Mouse (Mus musculus) spleen, postnatal 14 days (tissue): Measurements from ENCODE around the gene Mtln.

Experiments
- DNase-seq, 2 experiments: peaks; one replicate each; pipeline ENCODE4 v3.0.0; 2021 to 2022; ENCODE audit warnings: low spot score in 2 of 2

Gene Mtln

DNA sequence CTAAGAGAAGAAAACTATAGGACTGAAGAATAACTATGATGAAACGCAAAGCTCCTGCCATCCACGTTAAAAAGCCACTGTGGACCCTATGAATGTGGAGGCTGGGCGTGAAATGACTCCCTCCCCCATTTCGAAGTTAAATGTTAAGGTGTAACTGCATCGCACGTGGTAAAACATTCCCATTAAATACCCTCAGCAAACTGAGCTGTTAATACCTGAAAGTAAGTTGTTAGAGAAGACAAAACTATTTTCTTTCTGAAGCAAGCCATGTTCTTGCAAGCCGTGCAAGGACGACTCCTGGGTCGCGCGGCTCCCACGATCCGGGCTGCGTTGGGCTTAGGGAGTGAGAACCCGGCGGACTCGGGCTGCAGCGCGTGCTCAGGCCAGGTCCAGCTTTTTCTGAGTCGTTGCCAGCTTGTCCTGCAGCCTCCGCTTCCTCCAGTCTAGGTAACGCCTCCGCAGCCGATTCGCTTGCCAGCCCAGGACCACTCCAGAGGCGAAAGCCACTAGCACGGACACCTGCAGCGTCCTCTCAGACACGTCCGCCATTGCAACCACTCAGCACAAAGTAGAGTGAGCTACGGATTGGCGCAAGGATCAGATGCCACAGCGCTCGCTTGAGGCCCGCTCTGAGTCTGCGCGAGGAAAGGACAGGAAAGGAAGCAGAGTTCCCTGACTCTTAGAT, at the start of gene Mtln:
Gene Mtln (minus strand): TSS at position 570 of the 685 bp plus-strand sequence.
- DNase-seq = peak; percentile 59 to 67

GRCm38 (mm10) chr2:127841402-127841801, 49.1 kb upstream of the Mtln start:
- DNase-seq = no peak

- no peak for DNase-seq
Observed at GRCm38 (mm10) chr2:127839425-127839824, 47.1 kb upstream of the Mtln start.

DNA sequence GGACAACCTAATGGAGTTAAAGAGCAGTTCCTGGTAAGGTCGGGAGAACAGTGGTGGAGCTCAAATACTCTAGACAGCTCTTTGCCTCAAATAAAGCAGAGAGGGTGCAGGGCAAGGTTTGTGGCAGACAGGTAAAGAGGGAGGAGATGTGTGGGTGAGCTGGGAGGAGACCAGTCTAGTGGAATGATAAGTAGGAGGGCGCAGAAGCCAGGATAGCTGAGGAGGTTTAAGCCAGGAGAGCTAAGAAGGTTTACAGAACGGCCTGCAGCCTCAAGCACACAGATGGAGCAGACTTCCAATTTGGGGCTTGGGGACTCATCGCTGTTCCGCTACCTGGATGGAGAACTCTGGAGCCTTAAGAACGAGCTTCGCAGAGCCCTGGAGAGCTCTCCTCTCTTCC, 46.3 kb upstream of the Mtln start, which contains the start of gene Acoxl:
Gene Acoxl (plus strand): TSS at position 301 of the 400 bp plus-strand sequence.
- DNase-seq = no peak

GRCm38 (mm10) chr2:127832833-127833190, 40.5 kb upstream of the Mtln start:
- no peak for DNase-seq

DNA sequence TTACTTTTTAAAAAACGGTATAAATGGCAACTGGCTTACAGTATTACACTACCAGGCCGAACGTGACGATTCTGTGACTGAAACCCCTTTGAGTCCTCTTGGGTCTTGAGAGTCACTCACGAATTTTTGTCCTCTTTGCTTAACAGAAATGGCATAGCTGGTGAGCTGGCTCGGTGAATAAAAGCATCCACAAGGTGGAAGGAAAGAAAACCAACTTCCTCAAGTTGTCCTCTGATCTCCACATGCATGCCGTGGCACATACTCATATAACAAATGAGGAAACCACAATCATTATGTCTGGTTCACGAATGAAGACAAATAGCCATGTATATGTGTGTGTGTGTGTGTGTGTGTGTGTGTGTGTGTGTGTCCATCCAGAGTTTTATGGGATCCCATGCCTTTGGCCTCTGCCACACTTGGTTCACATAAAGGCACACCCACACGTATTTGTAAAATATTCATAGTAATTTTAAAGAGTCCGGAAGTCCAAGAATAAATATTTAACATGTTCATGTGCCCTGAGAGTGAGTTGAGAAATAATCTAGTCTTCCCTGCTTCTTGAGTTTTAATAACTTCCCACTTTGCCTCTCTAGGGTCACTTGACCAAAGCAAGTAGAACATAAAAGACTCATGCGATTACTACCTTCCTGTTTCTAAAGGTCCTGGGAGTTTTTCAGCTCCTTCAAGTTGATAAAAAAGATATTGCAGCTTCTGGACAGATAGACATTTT, 40.0 kb upstream of the Mtln start:
- no peak for DNase-seq

GRCm38 (mm10) chr2:127831401-127832102, 39.3 kb upstream of the Mtln start, which contains the start of gene Bub1:
TSS of gene Bub1 (minus strand) at chr2:127831865.
- DNase-seq = peak; percentile 87 to 91

GRCm38 (mm10) chr2:127789651-127790270, 2.5 kb downstream of the Mtln start:
- DNase-seq = no peak

- no peak for DNase-seq
Observed at GRCm38 (mm10) chr2:127789138-127789537, 3.1 kb downstream of the Mtln start.

DNA sequence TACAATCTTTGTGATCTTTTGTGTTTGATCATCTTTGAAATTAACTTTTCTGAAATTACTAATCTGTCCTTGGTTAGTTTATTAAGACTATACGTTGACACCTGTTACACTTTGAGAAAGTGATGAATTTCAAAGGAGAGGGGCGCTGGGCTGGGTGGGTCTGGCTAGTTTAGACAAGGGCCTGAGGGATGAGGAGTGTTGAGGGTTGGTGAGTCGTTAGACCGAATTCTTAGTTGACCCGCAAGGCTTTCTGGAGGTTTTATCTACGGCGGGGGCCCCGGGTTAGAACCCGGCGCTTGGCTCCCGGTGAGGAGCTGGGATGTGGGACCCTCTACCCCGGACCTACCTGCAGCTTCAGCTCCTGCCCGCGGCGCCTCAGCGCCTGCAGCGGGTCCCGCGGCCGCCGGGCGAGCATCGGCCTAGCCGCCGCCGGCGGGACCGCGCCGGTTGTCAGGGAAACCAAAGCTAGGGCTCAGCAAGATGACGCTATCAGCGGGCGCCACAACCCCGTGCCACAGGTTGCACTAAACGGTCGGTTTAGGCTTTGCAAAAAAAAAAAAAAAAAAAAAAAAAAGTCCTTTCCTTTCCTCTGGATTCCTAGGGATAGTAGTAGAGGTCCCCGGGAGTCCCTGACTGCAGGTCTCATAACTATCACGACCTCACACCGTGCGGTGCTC, 3.7 kb downstream of the Mtln start, which contains the start of gene Nphp1:
Gene Nphp1 (minus strand): TSS at position 458 of the 677 bp plus-strand sequence.
- peak; percentile 68 to 86 for DNase-seq

- DNase-seq = no peak
Observed at GRCm38 (mm10) chr2:127787226-127787625, 5.1 kb downstream of the Mtln start.

GRCm38 (mm10) chr2:127778451-127778850, 13.8 kb downstream of the Mtln start:
- no peak for DNase-seq

DNA sequence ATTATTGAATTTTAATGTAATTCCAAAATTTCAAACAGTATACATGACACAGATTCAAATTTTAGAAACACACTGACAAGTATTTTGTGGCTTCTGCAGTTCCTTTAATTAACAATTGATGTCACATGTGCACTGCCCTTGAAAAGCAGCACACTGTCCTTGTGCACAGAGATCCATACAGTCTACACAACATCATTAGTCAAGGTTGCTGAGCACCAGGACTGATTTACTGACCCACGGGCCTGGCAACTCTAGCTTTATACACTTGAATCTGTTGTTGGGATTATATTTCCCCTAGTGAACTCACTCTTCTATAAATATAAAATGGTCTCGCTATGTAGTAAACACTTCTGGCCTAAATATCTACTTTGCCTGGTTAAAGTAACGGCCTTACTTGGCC, 17.3 kb downstream of the Mtln start:
- no peak for DNase-seq

- no peak for DNase-seq
Observed at GRCm38 (mm10) chr2:127774578-127774941, 17.7 kb downstream of the Mtln start.

DNA sequence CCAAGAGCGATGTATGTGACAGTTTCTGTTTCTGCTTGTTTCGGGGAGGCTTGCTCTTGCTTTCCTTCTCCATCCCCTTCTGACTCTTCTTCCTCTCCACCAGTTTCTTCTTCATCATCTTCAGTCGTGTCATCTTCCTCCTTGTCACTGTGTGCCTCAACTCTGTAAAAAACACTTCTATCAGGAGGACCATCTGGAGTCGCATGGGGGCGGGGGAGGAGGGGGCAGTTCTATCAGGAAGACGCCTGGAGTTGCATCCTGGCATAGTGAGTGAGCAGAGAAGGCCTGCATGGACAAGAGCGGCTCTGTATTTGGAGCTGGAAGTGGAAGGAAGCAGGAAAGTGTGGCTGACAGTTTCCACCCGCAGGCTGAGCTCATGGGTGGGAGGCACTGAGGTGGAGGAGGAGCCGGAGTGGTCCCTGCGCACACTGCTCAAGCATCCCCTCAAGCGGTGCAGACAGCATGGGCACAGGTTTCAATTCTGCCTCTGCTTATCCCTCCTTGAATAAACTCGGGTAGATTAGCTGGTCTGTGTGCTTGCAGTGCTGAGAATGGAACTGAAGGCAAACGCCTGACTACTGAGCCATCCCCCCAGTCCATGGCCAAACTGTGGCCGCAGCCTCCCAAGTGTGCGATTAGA, 18.2 kb downstream of the Mtln start:
- no peak for DNase-seq

DNA sequence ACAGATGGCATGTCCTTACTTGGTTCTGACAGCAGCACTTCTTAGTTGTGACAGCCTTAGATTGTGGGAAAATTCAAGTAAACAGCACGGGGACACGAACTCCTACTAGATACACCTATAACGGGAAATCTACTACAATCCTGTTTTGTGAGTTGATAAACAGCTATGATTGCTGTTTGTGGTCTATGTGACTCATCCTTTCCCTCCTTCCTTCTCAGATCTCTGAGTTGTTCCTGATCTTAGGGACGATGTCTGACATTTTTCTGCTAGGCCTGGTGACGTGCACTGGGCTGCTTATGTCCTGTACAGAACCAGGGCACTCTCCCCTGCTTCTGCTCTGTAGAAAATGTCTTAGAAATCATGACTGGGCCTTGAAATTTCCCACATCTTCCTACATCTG, 30.7 kb downstream of the Mtln start:
- no peak for DNase-seq

GRCm38 (mm10) chr2:127760429-127761000, 31.8 kb downstream of the Mtln start:
- DNase-seq = no peak

DNA sequence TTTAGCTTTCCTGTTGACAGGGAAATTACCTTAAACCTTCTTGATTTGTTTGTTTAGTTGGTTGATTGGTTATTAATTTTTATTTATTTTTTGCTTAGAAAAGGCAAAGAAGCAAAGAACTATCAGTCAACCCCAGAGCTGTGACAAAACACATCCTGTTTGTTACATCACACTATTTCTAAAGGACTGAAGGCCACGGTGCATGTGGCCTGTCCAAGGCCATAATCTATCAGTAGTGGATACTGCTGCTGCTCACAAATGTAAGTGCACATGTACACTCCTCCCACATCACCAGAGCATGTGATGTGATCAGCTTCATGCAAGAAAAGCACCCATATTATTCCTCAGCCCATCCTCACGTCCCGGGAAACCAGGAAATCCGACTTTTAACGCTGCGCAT, 32.3 kb downstream of the Mtln start:
- no peak for DNase-seq

- no peak for DNase-seq
Observed at GRCm38 (mm10) chr2:127759157-127759880, 33.0 kb downstream of the Mtln start.

DNA sequence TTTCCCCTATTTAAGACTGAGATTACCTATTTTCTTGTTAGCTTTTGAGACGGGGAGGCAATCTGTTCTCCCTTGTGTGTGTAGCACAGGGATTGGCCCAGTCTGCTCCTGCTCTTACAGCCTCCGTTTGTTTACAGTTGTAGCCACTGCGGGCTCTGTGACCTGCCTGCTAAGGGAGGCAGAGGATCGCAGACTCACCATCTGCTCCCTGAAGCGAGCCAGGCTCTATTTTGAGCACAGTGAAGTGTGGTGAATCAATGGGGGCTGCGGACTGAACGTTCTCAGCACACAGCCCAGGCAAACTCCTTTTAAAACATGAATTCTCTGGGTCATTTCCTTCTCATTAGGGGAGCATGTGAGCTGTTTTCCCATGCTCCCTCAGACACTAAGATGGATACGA, 35.1 kb downstream of the Mtln start:
- DNase-seq = no peak
